Mouse (Mus musculus) telencephalon, adult 2 months (tissue): ENCODE measurements around the gene Psmc1.
A peak's percentile ranks its signal among the peaks of the same experiment; 100 is the strongest.

Experiments used
- DNase-seq: peaks from one replicate; pipeline ENCODE4 v3.0.0-alpha.2; 2011; ENCODE audit warnings: low read depth, low spot score

Psmc1 gene

DNA sequence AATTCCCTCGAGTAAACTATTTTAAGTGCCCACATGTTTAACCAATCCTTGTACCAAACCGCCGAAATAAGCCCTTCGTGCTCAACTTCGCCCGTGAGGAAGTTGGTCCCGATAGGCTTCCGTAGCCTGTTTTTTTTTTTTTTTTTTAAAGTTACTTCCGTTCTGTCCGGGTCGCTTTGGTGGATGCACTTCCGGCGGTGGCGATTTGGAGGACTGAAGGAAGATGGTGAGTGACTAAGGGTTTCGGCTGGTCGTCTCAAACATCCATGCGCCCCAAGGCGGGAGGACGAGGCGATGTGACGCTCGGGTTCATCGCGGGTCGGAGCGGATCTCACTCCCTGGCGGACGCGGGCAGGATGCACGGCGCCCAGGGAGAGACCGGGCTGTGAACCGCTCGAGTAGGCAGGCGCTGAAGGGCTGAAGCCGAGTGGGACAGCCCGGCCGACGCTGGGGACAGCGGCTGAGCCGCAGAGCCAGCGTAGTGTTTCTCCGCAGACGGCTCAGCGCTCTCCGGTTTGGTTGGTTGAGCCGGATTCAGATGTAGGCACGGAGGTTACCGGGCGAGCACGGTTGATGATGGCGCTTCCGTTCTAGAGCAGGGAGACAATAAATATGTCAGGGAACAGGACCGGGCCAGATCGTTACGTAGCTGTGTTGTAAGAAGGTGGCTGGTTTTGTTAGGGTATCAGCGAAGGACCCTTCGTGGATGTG, at the start of gene Psmc1:
Psmc1 (plus strand) TSS at position 169 of the 711 bp plus-strand sequence.
- DNase-seq = peak; percentile 97

DNA sequence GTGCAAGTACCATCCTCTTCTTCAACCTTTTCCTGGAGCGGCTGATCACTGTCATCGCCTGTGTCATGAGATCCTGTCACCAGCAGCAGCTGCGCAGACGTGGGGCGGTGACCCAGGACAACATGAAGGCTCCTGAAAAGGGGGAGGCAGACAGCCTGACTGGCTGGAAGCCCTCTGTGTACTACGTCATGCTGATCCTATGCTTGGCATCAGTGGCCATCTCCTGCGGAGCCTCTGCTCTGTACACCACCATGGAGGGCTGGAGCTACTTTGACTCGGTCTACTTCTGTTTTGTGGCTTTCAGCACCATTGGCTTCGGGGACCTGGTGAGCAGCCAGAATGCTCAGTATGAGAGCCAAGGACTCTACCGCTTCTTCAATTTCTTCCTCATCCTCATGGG, 48.9 kb upstream of the Psmc1 start:
- no peak for DNase-seq

DNA sequence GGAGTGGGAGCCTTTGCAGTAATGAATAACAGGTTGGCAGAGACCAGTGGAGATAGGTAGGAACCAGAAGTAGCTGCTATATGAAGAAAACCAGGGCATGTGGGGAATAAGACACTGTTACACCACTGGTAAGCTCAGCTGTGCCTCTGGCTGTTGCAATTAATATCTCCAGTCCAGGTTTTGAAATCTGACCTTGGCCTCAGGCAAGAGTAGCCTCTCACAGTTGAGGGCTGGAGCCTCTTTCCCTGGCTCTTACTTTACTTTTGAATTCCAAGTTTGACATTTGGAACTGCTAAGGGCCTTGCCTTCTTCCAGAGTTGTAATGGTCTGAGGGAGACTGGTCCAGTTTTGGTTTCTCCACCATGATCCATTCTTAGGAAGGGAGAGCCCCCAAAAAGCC, 48.1 kb upstream of the Psmc1 start:
- no peak for DNase-seq

DNA sequence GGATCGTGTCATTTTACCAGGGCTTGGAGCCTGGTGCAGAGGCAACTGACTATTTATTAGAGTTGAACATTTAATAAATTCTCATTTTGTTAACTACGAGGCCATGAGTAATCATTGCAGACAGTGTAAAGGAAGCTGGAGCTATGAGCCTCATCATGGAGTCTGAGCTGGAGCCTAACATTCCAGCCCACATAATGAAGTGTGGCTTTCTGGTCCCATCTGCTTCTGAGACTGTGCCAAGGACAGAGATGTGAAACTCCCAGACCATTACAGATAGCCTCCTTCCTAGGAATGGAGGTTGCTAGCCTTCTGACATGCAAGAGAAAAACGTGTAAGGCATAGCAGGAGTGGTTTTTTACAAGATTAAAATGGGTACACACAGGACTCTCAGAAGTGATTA, 47.4 kb upstream of the Psmc1 start:
- DNase-seq = no peak

DNA sequence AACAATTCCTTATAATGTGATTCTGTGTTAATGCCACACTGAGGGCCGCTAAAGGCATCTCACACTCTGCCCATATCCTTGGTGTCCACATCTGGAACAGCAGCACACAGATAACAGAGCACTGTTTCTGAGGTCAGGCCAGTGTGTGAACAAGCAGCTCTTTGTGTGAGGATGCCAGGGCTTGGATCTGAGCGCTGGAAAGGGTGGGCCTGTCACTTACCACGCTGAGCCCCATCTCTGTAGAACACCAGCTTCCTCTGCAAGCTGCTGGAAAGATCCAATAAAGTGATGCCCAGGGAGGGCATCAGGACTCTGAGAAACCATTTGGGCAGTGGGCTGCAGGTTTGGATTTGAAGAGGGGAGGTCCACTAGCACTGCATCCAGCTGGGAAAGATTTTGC, 44.8 kb upstream of the Psmc1 start:
- peak; percentile 58 for DNase-seq

DNA sequence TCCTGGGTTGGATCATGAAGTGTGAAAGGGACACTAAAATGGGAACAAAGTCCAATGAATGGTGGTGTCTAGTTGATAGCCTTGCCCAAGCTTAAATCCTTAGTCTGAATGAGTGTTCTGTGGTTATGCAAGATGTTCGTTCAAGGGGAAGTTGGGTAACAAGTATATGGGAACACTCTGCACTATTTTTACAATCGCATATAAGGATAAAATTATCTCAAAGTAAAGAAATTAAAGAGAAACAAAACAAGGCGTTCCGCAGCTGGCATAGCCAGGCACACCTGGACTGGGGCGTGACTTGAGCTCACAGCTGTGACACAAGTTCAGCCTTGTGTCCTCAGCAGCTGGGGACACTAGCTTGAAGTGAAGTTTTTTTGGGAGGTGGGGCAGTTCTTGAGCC, 42.5 kb upstream of the Psmc1 start:
- DNase-seq = no peak

DNA sequence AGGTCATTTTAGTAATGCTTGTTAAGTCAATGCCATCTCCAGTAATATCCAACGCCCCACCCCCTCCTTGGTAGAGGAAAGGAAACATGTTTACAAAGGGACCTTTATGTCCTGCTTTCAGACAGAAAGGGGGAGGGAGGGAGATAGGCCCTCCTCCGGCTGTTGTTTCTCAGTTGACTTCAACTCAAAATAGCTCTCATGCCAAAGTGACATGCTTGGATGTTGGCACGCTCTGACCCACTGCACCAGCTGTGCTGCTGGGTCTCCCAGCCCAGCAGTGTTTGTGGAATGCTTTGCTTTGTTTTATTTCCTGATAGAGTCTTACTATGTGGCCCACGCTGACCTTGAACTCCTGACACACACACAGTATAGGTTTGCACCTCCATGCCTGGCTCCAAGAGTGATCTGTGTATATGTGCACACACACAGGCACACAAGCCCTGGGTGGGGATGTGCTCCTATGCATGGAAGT, 36.7 kb upstream of the Psmc1 start:
- DNase-seq = peak; percentile 90

DNA sequence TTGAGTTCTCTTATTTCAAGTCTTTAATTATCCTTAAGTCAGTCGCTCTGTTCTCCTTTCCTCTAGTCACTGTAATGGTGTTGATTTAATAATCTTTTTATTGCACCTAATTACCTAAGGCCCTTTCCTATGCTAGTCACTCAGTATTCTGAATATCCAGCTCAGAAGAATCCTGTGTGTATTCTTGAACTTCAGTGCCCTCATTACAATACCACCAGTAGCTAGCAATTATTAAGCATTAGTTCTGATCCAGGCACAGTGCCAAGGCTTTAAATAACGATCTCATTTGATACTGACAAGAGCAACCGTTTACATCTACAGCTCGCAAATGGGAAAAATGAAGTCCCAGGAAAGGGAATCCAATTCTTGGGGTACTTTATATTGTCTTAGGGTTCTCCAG, 34.2 kb upstream of the Psmc1 start:
- no peak for DNase-seq

DNA sequence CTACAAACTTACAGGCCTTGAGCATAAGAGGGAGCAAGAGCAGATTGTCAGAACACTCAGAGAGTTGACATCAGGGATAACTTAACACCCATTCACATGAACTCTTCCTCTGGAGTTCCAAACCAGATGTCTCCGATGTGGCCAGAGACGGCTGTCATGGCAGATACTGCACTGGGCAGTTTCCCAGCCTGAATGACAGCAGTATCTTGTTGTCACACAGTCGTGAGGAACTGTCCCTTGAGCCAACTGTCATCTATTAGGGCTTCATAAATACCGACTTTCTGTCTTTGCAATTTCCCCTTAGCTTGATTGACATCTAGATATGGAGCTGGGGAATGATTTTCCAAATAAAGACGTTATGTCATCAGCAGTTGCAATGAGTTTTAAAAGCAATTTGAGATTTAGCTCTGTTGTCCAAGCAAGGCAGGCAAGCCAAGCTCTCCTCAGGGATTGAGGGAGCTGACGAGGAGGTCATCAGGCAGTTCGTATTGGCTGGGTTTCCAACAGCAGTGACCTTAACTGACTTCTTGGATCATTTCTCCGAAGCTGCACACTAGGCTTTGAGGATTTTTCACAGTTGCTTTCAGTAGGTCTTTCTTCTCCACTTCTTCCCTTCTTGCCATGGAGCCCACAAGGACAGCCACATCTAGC, 30.2 kb upstream of the Psmc1 start:
- no peak for DNase-seq

DNA sequence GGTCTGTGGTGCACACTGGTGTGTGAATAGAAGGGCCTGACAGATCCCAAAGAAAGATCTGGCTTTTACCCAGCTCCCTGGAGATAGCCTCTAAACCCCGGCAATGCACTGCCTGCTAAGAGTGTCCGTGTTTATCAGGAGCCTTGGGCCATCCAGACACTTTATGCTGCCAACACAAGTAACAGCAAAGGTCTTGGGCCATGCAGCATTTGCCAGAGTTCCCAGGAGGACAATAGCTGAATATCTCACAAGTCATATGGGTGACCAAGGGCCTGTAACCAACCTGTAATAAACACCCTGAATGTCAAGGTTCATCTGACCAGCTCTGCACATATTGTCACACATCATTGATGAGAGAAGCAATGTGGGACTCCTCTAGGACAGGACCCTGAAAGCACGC, 21.9 kb upstream of the Psmc1 start:
- DNase-seq = no peak

DNA sequence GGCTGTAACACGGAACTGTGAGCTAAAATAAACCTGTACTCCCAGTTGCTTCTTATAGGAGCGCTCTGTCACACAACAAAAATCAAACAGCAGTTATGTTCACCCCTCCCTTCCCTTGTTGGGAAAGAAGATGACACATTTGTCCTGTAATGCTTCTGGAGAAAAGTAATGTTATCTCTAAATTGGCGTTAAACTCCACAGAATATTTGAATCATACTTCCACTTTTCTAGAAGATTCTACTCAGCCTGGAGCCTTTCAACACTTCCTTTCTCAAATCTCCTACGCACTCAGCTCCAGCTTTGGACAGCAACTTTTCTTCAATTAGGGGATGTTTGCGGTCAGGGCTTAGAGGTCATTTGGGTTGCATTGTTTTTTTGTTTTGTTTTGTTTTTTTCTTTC, 20.7 kb upstream of the Psmc1 start:
- DNase-seq = no peak

DNA sequence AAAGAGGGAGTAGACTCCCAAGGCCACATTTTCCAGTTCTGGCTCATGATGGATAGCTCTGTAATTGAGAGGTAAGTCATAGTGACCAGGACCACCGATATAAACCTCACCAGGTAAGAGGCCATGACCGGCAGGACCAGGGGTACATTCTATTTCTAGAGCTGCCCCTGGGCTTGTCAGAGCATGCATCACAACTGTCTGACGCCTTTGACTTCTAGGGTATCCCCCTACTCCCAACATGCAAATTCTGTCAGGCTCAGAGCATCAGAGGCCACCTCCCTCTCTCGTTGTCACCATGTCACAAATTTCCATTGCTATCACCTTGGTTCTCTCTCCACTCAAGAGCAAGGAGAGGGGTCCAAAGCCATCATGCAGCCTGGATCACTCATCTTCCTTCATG, 19.2 kb upstream of the Psmc1 start:
- no peak for DNase-seq

DNA sequence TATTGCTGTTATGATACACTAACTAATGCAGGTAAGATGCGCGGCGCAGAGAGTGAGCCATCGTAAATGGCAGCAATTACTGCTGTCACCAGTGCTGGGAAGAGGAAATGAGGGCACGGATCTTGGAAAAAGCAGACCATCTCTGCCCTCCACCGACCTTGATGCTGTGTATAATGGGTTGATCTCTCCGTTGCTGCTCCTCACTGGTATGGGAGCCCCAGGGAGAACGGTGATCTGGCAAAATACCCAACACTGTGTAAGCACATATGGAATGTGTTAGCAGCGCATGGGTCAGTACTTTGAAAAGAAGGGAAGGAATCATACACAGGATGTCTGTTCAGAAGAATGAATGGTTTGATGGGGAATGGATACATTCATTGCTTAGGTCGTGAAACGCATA, 16.9 kb upstream of the Psmc1 start:
- no peak for DNase-seq

DNA sequence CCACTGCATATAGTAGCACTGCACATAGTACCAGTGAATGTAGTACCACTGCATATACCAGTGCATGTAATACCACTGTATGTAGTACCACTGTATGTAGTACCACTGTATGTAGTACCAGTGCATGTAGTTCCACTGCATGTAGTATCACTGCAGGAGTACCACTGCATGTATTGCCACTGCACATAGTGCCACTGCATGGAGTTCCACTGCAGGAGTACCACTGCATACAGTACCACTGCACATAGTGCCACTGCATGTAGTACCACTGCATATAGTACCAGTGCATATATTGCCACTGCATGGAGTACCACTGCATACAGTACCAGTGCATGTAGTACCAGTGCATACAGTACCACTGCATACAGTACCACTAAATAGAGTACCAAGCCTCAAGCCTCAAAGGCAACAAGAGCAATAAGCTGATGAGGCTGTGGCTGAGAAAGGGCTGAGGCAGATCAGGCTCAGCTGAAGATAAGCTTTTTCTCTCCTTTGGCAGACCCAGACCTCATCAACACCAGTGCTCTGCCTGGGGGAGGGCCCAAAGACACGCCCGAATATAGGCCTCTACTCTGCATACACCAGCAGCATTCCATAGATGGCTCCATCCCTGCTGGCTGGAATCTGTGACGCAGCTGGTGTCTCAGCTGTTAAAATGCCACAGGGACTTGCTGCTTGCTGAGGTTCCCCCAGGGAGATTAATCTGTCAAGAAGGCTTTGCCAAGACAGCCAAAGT, 9.8 kb upstream of the Psmc1 start:
- no peak for DNase-seq

DNA sequence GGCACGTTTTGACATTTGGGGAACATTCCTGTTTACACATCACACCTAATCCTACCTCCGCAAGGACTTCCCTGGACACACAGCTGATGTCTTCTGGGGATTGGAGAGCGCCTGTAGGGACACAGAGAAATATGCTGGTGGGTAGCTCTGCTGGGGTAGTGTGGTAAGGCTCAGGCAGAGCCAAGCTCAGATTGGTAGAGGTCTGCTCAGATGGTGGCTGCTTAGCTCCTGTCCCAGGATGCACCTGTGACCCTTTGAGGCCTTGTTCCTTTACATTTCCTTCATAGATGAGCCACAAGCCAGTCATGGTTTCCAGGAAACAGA, 9.3 kb upstream of the Psmc1 start:
- DNase-seq = no peak

DNA sequence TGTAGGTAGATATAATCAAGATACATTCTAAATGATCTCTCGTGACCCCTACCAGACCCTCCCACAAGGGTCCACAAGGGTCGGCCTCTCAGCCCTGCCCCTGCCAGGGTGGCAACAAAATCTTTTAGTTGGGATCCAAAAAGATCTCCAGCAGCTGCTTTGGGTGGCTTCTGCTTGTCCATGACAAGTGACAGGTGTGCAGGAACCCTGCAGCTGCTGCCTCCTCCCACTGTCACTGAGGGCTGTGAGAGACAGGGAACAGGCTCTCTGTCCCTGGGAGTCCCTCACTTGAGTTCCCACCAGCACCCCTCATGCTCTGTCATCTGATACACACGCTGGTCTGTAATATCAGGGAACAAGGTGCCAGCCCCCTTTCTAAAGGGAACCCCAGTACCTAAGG, 8.3 kb upstream of the Psmc1 start:
- no peak for DNase-seq

DNA sequence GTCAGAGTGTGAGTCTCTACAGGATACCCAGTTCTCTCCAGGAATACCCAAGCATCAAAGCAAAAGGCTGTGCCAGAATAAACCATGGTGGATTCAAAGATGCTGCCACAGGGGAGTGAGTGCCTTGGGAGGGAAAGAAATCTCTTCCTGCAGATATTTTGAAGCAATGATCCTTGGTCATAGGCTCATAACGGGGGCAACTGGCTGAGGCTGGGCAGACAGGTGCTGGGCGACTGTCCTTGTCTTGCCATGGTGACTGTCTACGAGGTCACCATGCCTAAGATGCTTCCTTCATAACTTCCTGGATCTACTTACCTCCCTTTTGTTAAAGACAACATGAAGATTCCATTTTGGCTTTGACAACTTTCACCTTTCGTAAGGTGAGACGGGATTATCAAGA, 5.4 kb upstream of the Psmc1 start:
- DNase-seq = no peak

DNA sequence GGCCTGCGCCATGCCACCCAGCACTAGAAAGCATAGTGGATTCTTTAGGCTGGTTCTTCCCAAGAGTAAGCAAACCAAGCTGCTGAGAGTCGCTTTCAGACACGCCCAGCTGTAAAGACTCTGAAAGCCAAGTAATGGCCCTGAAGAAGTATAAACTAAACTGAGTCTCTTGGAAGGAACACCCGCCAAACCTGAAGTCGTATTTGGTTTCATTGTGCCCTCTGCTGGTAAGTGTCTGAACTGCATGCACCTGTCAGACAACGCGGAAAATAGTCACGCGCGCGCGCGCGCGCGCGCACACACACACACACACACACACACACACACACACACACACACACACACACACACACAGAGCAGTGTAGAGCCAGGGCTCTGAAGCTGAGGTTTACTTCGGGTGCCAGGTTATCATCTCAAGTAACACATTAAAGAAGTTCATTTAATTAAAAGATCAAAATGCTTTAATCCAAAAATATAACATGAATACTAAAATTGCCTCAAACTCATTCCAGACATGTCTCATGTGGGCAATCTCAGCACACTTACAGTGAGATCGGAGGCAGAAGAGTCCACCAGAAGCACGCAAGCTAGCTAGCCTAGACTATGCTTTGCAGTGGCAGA, 3.6 kb upstream of the Psmc1 start:
- peak; percentile 72 for DNase-seq

DNA sequence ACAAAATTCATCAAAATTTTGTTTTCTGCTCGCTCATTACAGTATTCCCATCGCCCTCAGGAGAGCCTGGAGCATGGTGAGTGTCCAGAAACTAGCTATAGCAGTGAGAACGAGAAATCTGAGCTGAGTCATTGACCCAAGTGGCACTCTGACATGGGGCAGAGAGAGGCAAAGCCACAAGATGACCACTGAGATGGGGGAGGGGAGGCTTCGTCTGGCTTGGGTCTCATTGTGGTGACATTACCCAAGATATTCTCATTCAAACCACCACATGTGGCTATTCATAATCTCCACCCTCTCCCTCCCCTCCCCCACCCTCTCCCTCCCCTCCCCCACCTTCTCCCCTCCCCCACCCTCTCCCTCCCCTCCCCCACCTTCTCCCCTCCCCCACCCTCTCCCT, 2.5 kb upstream of the Psmc1 start:
- DNase-seq = no peak

DNA sequence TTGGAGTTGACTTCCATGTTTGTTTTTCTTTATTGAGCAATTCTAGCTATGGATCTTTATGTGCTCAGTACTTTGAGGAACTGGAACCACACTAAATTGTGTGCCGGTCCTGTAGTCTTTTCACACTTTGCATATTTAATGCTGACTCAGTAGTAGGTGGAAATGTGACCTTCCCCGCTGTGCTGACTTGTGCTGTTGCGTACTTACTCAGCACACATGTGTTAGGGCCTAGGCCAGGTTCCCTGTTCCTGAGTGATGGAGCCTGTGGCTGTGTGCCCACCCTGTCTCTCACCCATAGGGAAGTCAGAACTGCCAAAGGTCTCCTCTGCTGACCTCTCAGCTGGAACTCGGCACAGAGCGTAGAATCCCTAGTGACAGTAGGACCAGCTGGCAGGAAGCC, 6.0 kb downstream of the Psmc1 start:
- DNase-seq = no peak

DNA sequence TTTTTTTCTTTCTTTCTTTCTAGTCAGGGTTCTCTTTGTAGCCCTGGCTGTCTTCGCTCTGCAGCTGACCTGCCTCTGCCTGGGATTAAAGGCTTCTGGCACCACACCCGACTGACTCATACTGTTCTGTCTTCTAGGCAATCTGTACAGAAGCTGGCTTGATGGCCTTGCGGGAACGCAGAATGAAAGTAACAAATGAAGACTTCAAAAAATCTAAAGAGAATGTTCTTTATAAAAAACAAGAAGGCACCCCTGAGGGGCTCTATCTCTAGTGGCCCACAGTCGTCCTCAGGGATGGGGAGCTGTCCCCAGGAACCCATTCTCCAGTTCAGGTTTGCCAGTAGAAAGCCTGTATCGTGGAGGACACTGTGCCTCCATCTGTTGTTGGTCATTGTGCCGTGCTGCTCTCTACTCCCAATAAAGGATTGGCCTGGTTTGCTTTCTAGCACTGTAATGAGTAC, 13.0 kb downstream of the Psmc1 start:
- DNase-seq = no peak

DNA sequence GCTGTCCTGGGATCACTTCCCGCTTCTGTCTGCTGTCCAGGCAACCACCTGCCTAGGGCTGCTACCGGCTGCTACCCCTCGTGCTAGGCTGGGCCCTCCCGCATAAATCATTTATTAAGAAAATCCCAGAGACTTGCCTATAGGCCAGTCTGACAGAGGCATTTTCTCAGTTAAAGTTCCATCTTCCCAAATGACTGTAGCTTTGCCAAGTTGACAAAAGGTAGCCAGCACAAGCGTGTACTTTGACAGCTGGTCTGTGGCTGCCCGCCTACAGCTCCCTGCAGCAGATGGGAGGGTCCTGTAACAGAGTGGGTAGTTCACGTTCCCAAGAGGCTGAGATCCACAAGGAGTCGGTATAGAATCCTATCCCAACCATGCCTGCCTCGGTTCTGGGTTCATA, 13.5 kb downstream of the Psmc1 start:
- peak; percentile 84 for DNase-seq
